Mouse (Mus musculus): ENCODE results near the gene Samd3.

Gene Samd3

GRCm38 (mm10) chr10:26229488-26229887 lies at the start of gene Samd3:
Gene Samd3, plus strand, starts transcription at chr10:26229707.
- no peak for DNase-seq

- no peak for DNase-seq
These were observed 44.2 kb upstream of the Samd3 start for GRCm38 (mm10) chr10:26185289-26185688.

GRCm38 (mm10) chr10:26190811-26191210 lies 38.7 kb upstream of the Samd3 start:
- DNase-seq: no peak

- DNase-seq: no peak
These were observed 34.6 kb upstream of the Samd3 start for GRCm38 (mm10) chr10:26194892-26195291.

GRCm38 (mm10) chr10:26202708-26203368 lies 26.7 kb upstream of the Samd3 start:
- no peak for DNase-seq

- no peak for DNase-seq
These were observed 8.8 kb upstream of the Samd3 start for GRCm38 (mm10) chr10:26220729-26221128.

GRCm38 (mm10) chr10:26226241-26226640 lies 3.3 kb upstream of the Samd3 start:
- DNase-seq: no peak

- no peak for DNase-seq
These were observed 2.8 kb upstream of the Samd3 start for GRCm38 (mm10) chr10:26226734-26227133.

GRCm38 (mm10) chr10:26228187-26228586 lies 1.3 kb upstream of the Samd3 start:
- no peak for DNase-seq

GRCm38 (mm10) chr10:26232071-26232653 lies 2.7 kb downstream of the Samd3 start:
- no peak for DNase-seq

GRCm38 (mm10) chr10:26238559-26238958 lies 9.1 kb downstream of the Samd3 start:
- no peak for DNase-seq

GRCm38 (mm10) chr10:26239090-26239489 lies 9.6 kb downstream of the Samd3 start:
- no peak for DNase-seq

- DNase-seq: no peak
These were observed 13.7 kb downstream of the Samd3 start for GRCm38 (mm10) chr10:26243203-26243602.

GRCm38 (mm10) chr10:26244466-26244865 lies 15.0 kb downstream of the Samd3 start:
- DNase-seq: no peak

GRCm38 (mm10) chr10:26249426-26250165 lies 20.1 kb downstream of the Samd3 start:
- DNase-seq: peak; percentile 25

GRCm38 (mm10) chr10:26259908-26260307 lies 30.4 kb downstream of the Samd3 start:
- peak; percentile 55 for DNase-seq

GRCm38 (mm10) chr10:26263744-26264459 lies 34.4 kb downstream of the Samd3 start:
- DNase-seq: no peak

GRCm38 (mm10) chr10:26275414-26275813 lies 45.9 kb downstream of the Samd3 start:
- DNase-seq: peak; percentile 19

GRCm38 (mm10) chr10:26280009-26280408 lies 50.5 kb downstream of the Samd3 start:
- DNase-seq: no peak

GRCm38 (mm10) chr10:26287136-26287535 lies 57.6 kb downstream of the Samd3 start:
- DNase-seq: no peak

GRCm38 (mm10) chr10:26297200-26297599 lies 67.7 kb downstream of the Samd3 start:
- no peak for DNase-seq

- no peak for DNase-seq
These were observed 68.1 kb downstream of the Samd3 start for GRCm38 (mm10) chr10:26297626-26298025.

- DNase-seq: no peak
These were observed 72.8 kb downstream of the Samd3 start for GRCm38 (mm10) chr10:26302336-26302735.
